ENCODE assay signal across 8 mouse cellular contexts in the genomic region with DNA sequence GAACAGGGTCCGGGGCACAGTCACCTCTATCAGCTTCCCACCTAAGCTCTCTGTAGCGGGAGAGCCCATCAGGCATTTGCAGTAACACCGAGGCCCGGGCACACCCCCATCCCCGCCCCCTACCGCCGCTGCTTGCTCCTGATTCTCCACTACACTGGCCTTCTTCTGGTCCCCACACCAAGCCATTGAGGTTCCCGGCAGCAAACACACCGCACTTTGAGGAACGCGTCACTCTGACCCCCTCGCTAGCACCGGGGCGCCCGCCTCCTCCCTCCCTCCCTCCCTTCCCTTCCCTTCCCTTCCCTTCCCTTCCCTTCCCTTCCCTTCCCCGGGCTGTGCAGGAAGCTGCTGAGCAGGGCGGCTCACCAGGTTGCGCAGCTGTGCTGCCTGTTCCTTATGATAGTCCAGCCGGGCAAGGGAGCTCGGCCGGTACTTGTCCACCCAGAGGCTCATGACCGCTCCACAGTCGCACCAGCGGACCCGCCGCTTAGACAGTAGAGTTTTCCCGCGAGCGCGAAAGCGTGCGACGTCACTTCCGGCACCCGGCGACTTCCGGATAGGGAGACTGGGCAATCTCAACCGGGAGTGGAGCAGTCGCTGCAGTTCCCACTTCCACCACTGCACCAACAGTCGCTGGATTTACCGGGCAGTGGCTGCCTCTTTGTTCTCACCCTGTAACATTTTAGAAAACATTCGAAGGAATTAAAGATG. TPM values are rescaled to one million over a fixed set of nuclear protein-coding genes. Genes with fewer than 3 reads are reported as not detected.
DNase-seq lines count a peak whose midpoint lies in the region; ATAC-seq lines count a peak whose summit lies in the region.

Gene Rfc3 (minus strand): TSS at position 543 of the 711 bp plus-strand sequence.

- WGBS in heart, embryonic 10.5 days, result under 1% methylated on average over 42 of the region's 42 CpGs
- WGBS in kidney, embryonic 15.5 days, result under 1% methylated on average over 42 of the region's 42 CpGs

- peaks cover 37% of the 10 kb centered on the region for H3K36me3 ChIP-seq in heart, embryonic 10.5 days
- H3K36me3 ChIP-seq in kidney, embryonic 15.5 days, result peaks cover 36% of the 10 kb centered on the region

- ATAC-seq in erythroblast, adult 5-6 weeks (replicated peaks; ENCODE audit: low FRiP score, poor library complexity, severe bottlenecking), result peak; percentile 99
- ATAC-seq in kidney, embryonic 15.5 days (replicated peaks; ENCODE audit: low FRiP score), result peak; percentile 99
- ATAC-seq in monocyte, adult 5-6 weeks (replicated peaks; ENCODE audit: insufficient number of reproducible peaks, low FRiP score, low TSS enrichment, poor library complexity, severe bottlenecking), result peak; percentile 98

- H3K9me3 ChIP-seq in heart, embryonic 10.5 days, result no peaks in the 10 kb centered on the region
- H3K9me3 ChIP-seq in kidney, embryonic 15.5 days (replicated peaks), result no peaks in the 10 kb centered on the region

- peak within 1 kb of the TSS; percentile 84 for H3K4me3 ChIP-seq in heart, embryonic 10.5 days
- peak within 1 kb of the TSS; percentile 72 for H3K4me3 ChIP-seq in kidney, embryonic 15.5 days (replicated peaks)

- DNase-seq in B cell, adult 2 months, result peak; percentile 96
- peak; percentile 98 for DNase-seq in brain, adult 2 months (ENCODE audit: low read depth, low spot score)
- peak; percentile 98 for DNase-seq in heart, embryonic 10.5 days (ENCODE audit: low spot score)
- peak; percentile 93 for DNase-seq in liver
- DNase-seq in spleen, postnatal 4 days (ENCODE audit: low spot score in 2 of 2), result peak; percentile 93 to 97

- H3K4me1 ChIP-seq in heart, embryonic 10.5 days, result peaks cover 2% of the 10 kb centered on the region; the same call in 1 of the 2 replicates
- peaks cover 9% of the 10 kb centered on the region for H3K4me1 ChIP-seq in kidney, embryonic 15.5 days

- no peaks in the 10 kb centered on the region for H3K27me3 ChIP-seq in heart, embryonic 10.5 days (ENCODE audit: insufficient read depth, poor library complexity, severe bottlenecking)
- H3K27me3 ChIP-seq in kidney, embryonic 15.5 days, result no peaks in the 10 kb centered on the region

- H3K4me2 ChIP-seq in kidney, embryonic 15.5 days, result peak within 1 kb of the TSS; percentile 68

- peak within 1 kb of the TSS; percentile 64 for H3K9ac ChIP-seq in kidney, embryonic 15.5 days

- peak within 1 kb of the TSS; percentile 95 for H3K27ac ChIP-seq in heart, embryonic 10.5 days
- peak within 1 kb of the TSS; percentile 91 for H3K27ac ChIP-seq in kidney, embryonic 15.5 days

RNA-seq across cellular contexts. Expression of gene Rfc3, which starts in this region (rescaled TPM):
- 11.3 and 35.9 TPM in 2 replicates for total RNA-seq in erythroblast, adult 5-6 weeks (2015; ENCODE audit: low replicate concordance)
- total RNA-seq in erythroblast, adult 5-6 weeks (2017; ENCODE audit: low replicate concordance), result 19.4 and 19.6 TPM in 2 replicates
- 72.1 and 107 TPM in 2 replicates for polyA plus RNA-seq in heart, embryonic 10.5 days (2016; fragmentation: Nextera tagmentation; extraction: Ambion mirVana)
- polyA plus RNA-seq in kidney, embryonic 15.5 days (2015; fragmentation: Nextera tagmentation; extraction: Ambion mirVana), result 90.4 and 95.3 TPM in 2 replicates
- total RNA-seq in monocyte, adult 5-6 weeks (2017), result 18.7 to 24.4 TPM (median 21.7 TPM) in 3 replicates

Comparison
In these comparisons a context has a peak if more than half of its experiments do, and no peak if none do; other contexts are left out.
1. Peak in every context shown above with its lines: DNase-seq, ATAC-seq, H3K4me3 ChIP-seq and H3K27ac ChIP-seq.